Comparison of ENCODE assay signal across 18 mouse cellular contexts in genomic region chr7:16423731-16424130, GRCm38 (mm10). TPM values are rescaled to one million over a fixed set of nuclear protein-coding genes. Genes with fewer than 3 reads are reported as not detected.
DNase-seq lines count a peak whose midpoint lies in the region; ATAC-seq and TF ChIP-seq lines count a peak whose summit lies in the region.
"Had no signal": no experiment of that assay in that cellular context is flagged by ENCODE, and none has a peak within 500 bp of the region (broad histone marks: within the 10 kb centered on the region; RNA-seq: fewer than 3 reads in every experiment).

No protein-coding gene starts in this region.

- DNase-seq in heart, postnatal 0 days (ENCODE audit: low spot score): no peak
- no peak for DNase-seq in heart, embryonic 10.5 days (ENCODE audit: low spot score)
- no peak for DNase-seq in liver, embryonic 13.5 days
- DNase-seq in liver, embryonic 11.5 days (ENCODE audit: low spot score): no peak
- DNase-seq in adrenal gland, adult 2 months: no peak
- DNase-seq: adrenal gland, adult 8-10 months; adrenal gland, postnatal 14 days; adrenal gland, postnatal 36 days; cerebellum, adult 11-12 months; cerebellum, adult 2 months; cerebellum, adult 9-10 months; cerebellum, postnatal 10 days; cerebellum, postnatal 25 days; forebrain, postnatal 0 days had no signal

- H3K4me1 ChIP-seq in heart, postnatal 0 days (ENCODE audit: control insufficient read depth, insufficient read depth): no peaks in the 10 kb centered on the region
- H3K4me1 ChIP-seq in heart, embryonic 10.5 days: no peaks in the 10 kb centered on the region
- H3K4me1 ChIP-seq in liver, embryonic 13.5 days (replicated peaks): peaks cover 20% of the 10 kb centered on the region
- H3K4me1 ChIP-seq in liver, embryonic 11.5 days (replicated peaks; ENCODE audit: control insufficient read depth, insufficient read depth, low read length): no peaks in the 10 kb centered on the region
- H3K4me1 ChIP-seq: embryonic facial prominence, embryonic 10.5 days; embryonic facial prominence, embryonic 12.5 days; forebrain, embryonic 13.5 days; forebrain, embryonic 15.5 days had no signal

- H3K27ac ChIP-seq in heart, postnatal 0 days (ENCODE audit: low read depth): no peak overlapping the region
- H3K27ac ChIP-seq in heart, embryonic 10.5 days: no peak overlapping the region
- H3K27ac ChIP-seq in liver, embryonic 13.5 days: 0 out of 2 replicates have a peak overlapping the region, but pooled peaks have one; percentile 41
- no peak overlapping the region for H3K27ac ChIP-seq in liver, embryonic 11.5 days (ENCODE audit: low read depth, low read length)
- H3K27ac ChIP-seq: embryonic facial prominence, embryonic 10.5 days; embryonic facial prominence, embryonic 12.5 days; forebrain, embryonic 13.5 days; forebrain, embryonic 15.5 days had no signal

- WGBS in heart, postnatal 0 days: 65% methylated on average over 9 of the region's 9 CpGs
- 92% methylated on average over 9 of the region's 9 CpGs for WGBS in heart, embryonic 10.5 days
- WGBS in liver, embryonic 13.5 days (ENCODE audit: insufficient replicate concordance): 90% methylated on average over 9 of the region's 9 CpGs
- 92% methylated on average over 9 of the region's 9 CpGs for WGBS in liver, embryonic 11.5 days

- H3K4me3 ChIP-seq in heart, postnatal 0 days (ENCODE audit: low read depth, low read length): no peak overlapping the region
- H3K4me3 ChIP-seq in heart, embryonic 10.5 days: no peak overlapping the region
- H3K4me3 ChIP-seq in liver, embryonic 13.5 days (replicated peaks): no peak overlapping the region
- no peak overlapping the region for H3K4me3 ChIP-seq in liver, embryonic 11.5 days (ENCODE audit: low read depth, low read length)
- H3K4me3 ChIP-seq: embryonic facial prominence, embryonic 10.5 days; embryonic facial prominence, embryonic 12.5 days; forebrain, embryonic 13.5 days; forebrain, embryonic 15.5 days had no signal

- no peak for TF ChIP-seq CTCF in heart, postnatal 0 days (IDR thresholded peaks at IDR 0.05; ENCODE audit: low read depth)

- ATAC-seq in heart, postnatal 0 days (ENCODE audit: insufficient read depth, low read depth): 0 out of 2 replicates have a peak, but pooled peaks have one; percentile 8
- no peak for ATAC-seq in liver, embryonic 13.5 days (ENCODE audit: low read depth)
- ATAC-seq in liver, embryonic 11.5 days (replicated peaks; ENCODE audit: low FRiP score): no peak
- ATAC-seq: forebrain, embryonic 13.5 days; forebrain, embryonic 15.5 days; forebrain, postnatal 0 days had no signal

- TF ChIP-seq EP300 in heart, postnatal 0 days (IDR thresholded peaks at IDR 0.05; ENCODE audit: low read depth): no peak

- no peaks in the 10 kb centered on the region for H3K27me3 ChIP-seq in heart, postnatal 0 days (ENCODE audit: control insufficient read depth, insufficient read depth, low read length)
- no peaks in the 10 kb centered on the region for H3K27me3 ChIP-seq in heart, embryonic 10.5 days (ENCODE audit: insufficient read depth, poor library complexity, severe bottlenecking)
- no peaks in the 10 kb centered on the region for H3K27me3 ChIP-seq in liver, embryonic 13.5 days
- no peaks in the 10 kb centered on the region for H3K27me3 ChIP-seq in liver, embryonic 11.5 days (replicated peaks; ENCODE audit: control insufficient read depth, insufficient read depth, low read length)
- H3K27me3 ChIP-seq: embryonic facial prominence, embryonic 12.5 days; forebrain, embryonic 13.5 days; forebrain, embryonic 15.5 days had no signal

- H3K9ac ChIP-seq in heart, postnatal 0 days (replicated peaks; ENCODE audit: low read depth, low read length): no peak overlapping the region
- no peak overlapping the region for H3K9ac ChIP-seq in liver, embryonic 13.5 days
- H3K9ac ChIP-seq in liver, embryonic 11.5 days (ENCODE audit: low read depth, low read length): no peak overlapping the region
- H3K9ac ChIP-seq: embryonic facial prominence, embryonic 12.5 days; forebrain, embryonic 13.5 days; forebrain, embryonic 15.5 days; forebrain, postnatal 0 days had no signal

- H3K9me3 ChIP-seq in heart, postnatal 0 days (replicated peaks; ENCODE audit: control insufficient read depth, low read length): no peaks in the 10 kb centered on the region
- no peaks in the 10 kb centered on the region for H3K9me3 ChIP-seq in heart, embryonic 10.5 days
- H3K9me3 ChIP-seq in liver, embryonic 13.5 days (replicated peaks): no peaks in the 10 kb centered on the region
- H3K9me3 ChIP-seq in liver, embryonic 11.5 days (ENCODE audit: control insufficient read depth, low read length): no peaks in the 10 kb centered on the region
- H3K9me3 ChIP-seq: embryonic facial prominence, embryonic 10.5 days; embryonic facial prominence, embryonic 12.5 days; forebrain, embryonic 13.5 days; forebrain, embryonic 15.5 days had no signal

- no peak overlapping the region for H3K4me2 ChIP-seq in heart, postnatal 0 days (ENCODE audit: low read depth, low read length)
- H3K4me2 ChIP-seq in liver, embryonic 13.5 days: no peak overlapping the region
- no peak overlapping the region for H3K4me2 ChIP-seq in liver, embryonic 11.5 days
- H3K4me2 ChIP-seq: embryonic facial prominence, embryonic 12.5 days; forebrain, embryonic 13.5 days; forebrain, embryonic 15.5 days had no signal

- H3K36me3 ChIP-seq in heart, postnatal 0 days (replicated peaks; ENCODE audit: control insufficient read depth, insufficient read depth, low read length): peaks cover 98% of the 10 kb centered on the region
- H3K36me3 ChIP-seq in heart, embryonic 10.5 days: peaks cover 99% of the 10 kb centered on the region
- H3K36me3 ChIP-seq in liver, embryonic 13.5 days: peaks cover 100% of the 10 kb centered on the region
- H3K36me3 ChIP-seq in liver, embryonic 11.5 days (ENCODE audit: control insufficient read depth, insufficient read depth, low read length): peaks cover 69% of the 10 kb centered on the region

RNA-seq across cellular contexts. Expression of gene Zc3h4, which starts 23.0 kb away (rescaled TPM):
- 16.5 and 16.9 TPM in 2 replicates for total RNA-seq in heart, postnatal 0 days (2014; rRNA removed; ENCODE audit: low replicate concordance)
- 4.4 and 5.0 TPM in 2 replicates for polyA plus RNA-seq in heart, postnatal 0 days (2015; fragmentation: Nextera tagmentation; extraction: Ambion mirVana)
- 12.9 and 19.4 TPM in 2 replicates for polyA plus RNA-seq in heart, embryonic 10.5 days (2016; fragmentation: Nextera tagmentation; extraction: Ambion mirVana)
- polyA plus RNA-seq in liver, embryonic 13.5 days (2015; fragmentation: Nextera tagmentation; extraction: Ambion mirVana): 8.2 and 8.3 TPM in 2 replicates
- polyA plus RNA-seq in liver, embryonic 11.5 days (2014; fragmentation: Nextera tagmentation; extraction: Ambion mirVana): 14.1 and 18.6 TPM in 2 replicates
- total RNA-seq in adrenal gland, adult 2 months (2021): 10 to 100 TPM; 33.0 to 47.7 TPM
- 40.7 and 48.8 TPM in 2 replicates for polyA plus RNA-seq in adrenal gland, adult 2 months (2012; rRNA removed)

RNA-seq across cellular contexts. Expression of gene Tmem160, which starts 28.8 kb away (rescaled TPM):
- 94.2 and 123 TPM in 2 replicates for total RNA-seq in heart, postnatal 0 days (2014; rRNA removed; ENCODE audit: low replicate concordance)
- 153 and 154 TPM in 2 replicates for polyA plus RNA-seq in heart, postnatal 0 days (2015; fragmentation: Nextera tagmentation; extraction: Ambion mirVana)
- 90.2 and 91.9 TPM in 2 replicates for polyA plus RNA-seq in heart, embryonic 10.5 days (2016; fragmentation: Nextera tagmentation; extraction: Ambion mirVana)
- 30.0 and 35.4 TPM in 2 replicates for polyA plus RNA-seq in liver, embryonic 13.5 days (2015; fragmentation: Nextera tagmentation; extraction: Ambion mirVana)
- 54.4 and 54.5 TPM in 2 replicates for polyA plus RNA-seq in liver, embryonic 11.5 days (2014; fragmentation: Nextera tagmentation; extraction: Ambion mirVana)
- total RNA-seq in adrenal gland, adult 2 months (2021): 10 to 100 TPM; 31.1 to 76.6 TPM
- 409 and 528 TPM in 2 replicates for polyA plus RNA-seq in adrenal gland, adult 2 months (2012; rRNA removed)

RNA-seq across cellular contexts. Expression of gene Sae1, which starts 36.1 kb away (rescaled TPM):
- 41.7 and 61.2 TPM in 2 replicates for total RNA-seq in heart, postnatal 0 days (2014; rRNA removed; ENCODE audit: low replicate concordance)
- 101 and 102 TPM in 2 replicates for polyA plus RNA-seq in heart, postnatal 0 days (2015; fragmentation: Nextera tagmentation; extraction: Ambion mirVana)
- 302 and 359 TPM in 2 replicates for polyA plus RNA-seq in heart, embryonic 10.5 days (2016; fragmentation: Nextera tagmentation; extraction: Ambion mirVana)
- polyA plus RNA-seq in liver, embryonic 13.5 days (2015; fragmentation: Nextera tagmentation; extraction: Ambion mirVana): 144 and 161 TPM in 2 replicates
- 267 and 287 TPM in 2 replicates for polyA plus RNA-seq in liver, embryonic 11.5 days (2014; fragmentation: Nextera tagmentation; extraction: Ambion mirVana)
- total RNA-seq in adrenal gland, adult 2 months (2021): 10 to 100 TPM; 61.0 to 72.0 TPM
- 7.9 and 8.9 TPM in 2 replicates for polyA plus RNA-seq in adrenal gland, adult 2 months (2012; rRNA removed)

RNA-seq across cellular contexts. Expression of gene Npas1, which starts 53.8 kb away (rescaled TPM):
- not detected in 2 replicates for total RNA-seq in heart, postnatal 0 days (2014; rRNA removed; ENCODE audit: low replicate concordance)
- 0.18 and 0.29 TPM in 2 replicates for polyA plus RNA-seq in heart, postnatal 0 days (2015; fragmentation: Nextera tagmentation; extraction: Ambion mirVana)
- 0.34 and 0.45 TPM in 2 replicates for polyA plus RNA-seq in heart, embryonic 10.5 days (2016; fragmentation: Nextera tagmentation; extraction: Ambion mirVana)
- polyA plus RNA-seq in liver, embryonic 13.5 days (2015; fragmentation: Nextera tagmentation; extraction: Ambion mirVana): 0.13 and 0.16 TPM in 2 replicates
- polyA plus RNA-seq in liver, embryonic 11.5 days (2014; fragmentation: Nextera tagmentation; extraction: Ambion mirVana): 0.18 and 0.22 TPM in 2 replicates
- not detected for total RNA-seq in adrenal gland, adult 2 months (2021)
- polyA plus RNA-seq in adrenal gland, adult 2 months (2012; rRNA removed): not detected in 2 replicates
- total RNA-seq: adrenal gland, postnatal 14 days; adrenal gland, postnatal 36 days had no signal

Comparison
In these comparisons a context has a peak if more than half of its experiments do, and no peak if none do; other contexts are left out.
1. RNA of gene Sae1, which starts 36.1 kb away (polyA plus RNA-seq): 302 to 359 TPM in heart, embryonic 10.5 days, 267 to 287 TPM in liver, embryonic 11.5 days, 144 to 161 TPM in liver, embryonic 13.5 days and 101 to 102 TPM in heart, postnatal 0 days; 7.9 to 8.9 TPM in adrenal gland, adult 2 months; every median in the first group is over 10 times any median in the second.